In the genomic region with DNA sequence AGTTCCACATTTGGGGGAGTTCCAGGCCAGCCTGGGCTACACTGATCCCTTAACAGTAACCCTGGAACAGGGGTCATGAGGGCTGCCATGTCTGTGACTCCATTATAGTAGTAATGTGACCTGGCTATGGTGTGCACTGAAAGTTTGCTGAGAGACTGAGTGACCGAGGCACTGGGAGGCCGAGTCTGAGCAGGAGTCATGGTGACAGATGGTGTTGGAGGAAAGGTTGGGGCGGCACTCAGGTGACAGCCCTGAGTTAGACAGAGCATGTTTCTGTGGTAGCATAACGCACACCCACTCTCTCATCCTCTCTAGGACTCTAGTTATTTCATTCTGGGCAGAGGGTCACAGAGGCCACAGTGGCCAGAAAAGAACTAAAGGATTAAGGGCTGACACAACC, we compare ENCODE assay signal across 28 mouse cellular contexts. TPM values are rescaled to one million over a fixed set of nuclear protein-coding genes. Genes with fewer than 3 reads are reported as not detected.
A peak's percentile ranks its signal among the peaks of the same experiment; 100 is the strongest.
DNase-seq lines count a peak whose midpoint lies in the region; ATAC-seq and TF ChIP-seq lines count a peak whose summit lies in the region.
"Had no signal": no experiment of that assay in that cellular context is flagged by ENCODE, and none has a peak within 500 bp of the region (broad histone marks: within the 10 kb centered on the region; RNA-seq: fewer than 3 reads in every experiment).

No protein-coding gene starts in this region.

- H3K4me2 ChIP-seq in midbrain, embryonic 15.5 days, result no peak overlapping the region
- H3K4me2 ChIP-seq: embryonic facial prominence, embryonic 13.5 days; forebrain, embryonic 12.5 days; forebrain, embryonic 15.5 days; heart, embryonic 11.5 days; hindbrain, embryonic 14.5 days had no signal

- no peaks in the 10 kb centered on the region for H3K27me3 ChIP-seq in midbrain, embryonic 10.5 days (ENCODE audit: low read depth, poor library complexity, severe bottlenecking)
- no peaks in the 10 kb centered on the region for H3K27me3 ChIP-seq in midbrain, embryonic 15.5 days (replicated peaks)
- H3K27me3 ChIP-seq: forebrain, embryonic 12.5 days; forebrain, embryonic 15.5 days; Patski had no signal

- H3K9ac ChIP-seq in midbrain, embryonic 15.5 days, result no peak overlapping the region
- H3K9ac ChIP-seq: embryonic facial prominence, embryonic 13.5 days; forebrain, embryonic 12.5 days; forebrain, embryonic 15.5 days; hindbrain, embryonic 14.5 days had no signal

- H3K36me3 ChIP-seq in midbrain, embryonic 10.5 days, result no peaks in the 10 kb centered on the region
- no peaks in the 10 kb centered on the region for H3K36me3 ChIP-seq in midbrain, embryonic 15.5 days (replicated peaks)
- H3K36me3 ChIP-seq: embryonic facial prominence, embryonic 10.5 days; embryonic facial prominence, embryonic 13.5 days; forebrain, embryonic 12.5 days; forebrain, embryonic 15.5 days; G1E had no signal

- WGBS in midbrain, embryonic 10.5 days, result 81% methylated on average over 4 of the region's 4 CpGs
- WGBS in midbrain, embryonic 15.5 days, result 77% methylated on average over 4 of the region's 4 CpGs

- H3K4me1 ChIP-seq in midbrain, embryonic 10.5 days, result peaks cover 70% of the 10 kb centered on the region
- peaks cover 28% of the 10 kb centered on the region for H3K4me1 ChIP-seq in midbrain, embryonic 15.5 days

- no peak overlapping the region for H3K4me3 ChIP-seq in midbrain, embryonic 10.5 days
- no peak overlapping the region for H3K4me3 ChIP-seq in midbrain, embryonic 15.5 days
- H3K4me3 ChIP-seq in layer of hippocampus, adult 2 months, result no peak overlapping the region
- H3K4me3 ChIP-seq: embryonic facial prominence, embryonic 10.5 days; embryonic facial prominence, embryonic 13.5 days; erythroblast, embryonic 14.5 days; forebrain, embryonic 12.5 days; forebrain, embryonic 15.5 days; heart, adult 2 months had no signal

- no peak; the same call in 1 of the 2 replicates for ATAC-seq in cerebellum, adult (ENCODE audit: insufficient number of reproducible peaks, low FRiP score, low TSS enrichment)
- no peak for ATAC-seq in midbrain, embryonic 15.5 days (replicated peaks)
- ATAC-seq: forebrain, embryonic 15.5 days; hindbrain, postnatal 0 days; inflammation-experienced regulatory T-cells, adult 6 months; intestine, embryonic 16.5 days; Patski had no signal

- peak overlapping the region; percentile 39; the same call in 1 of the 2 replicates for H3K27ac ChIP-seq in midbrain, embryonic 10.5 days (replicated peaks)
- no peak overlapping the region for H3K27ac ChIP-seq in midbrain, embryonic 15.5 days
- H3K27ac ChIP-seq in layer of hippocampus, adult 2 months, result no peak overlapping the region
- H3K27ac ChIP-seq: embryonic facial prominence, embryonic 13.5 days; forebrain, embryonic 12.5 days; forebrain, embryonic 15.5 days; heart, adult 2 months; hindbrain, embryonic 14.5 days; hindbrain, postnatal 0 days had no signal

- no peaks in the 10 kb centered on the region for H3K9me3 ChIP-seq in midbrain, embryonic 10.5 days (replicated peaks)
- H3K9me3 ChIP-seq in midbrain, embryonic 15.5 days, result no peaks in the 10 kb centered on the region
- H3K9me3 ChIP-seq: embryonic facial prominence, embryonic 10.5 days; embryonic facial prominence, embryonic 13.5 days; forebrain, embryonic 12.5 days; forebrain, embryonic 15.5 days had no signal

- DNase-seq in cerebellum, adult 18-20 months, result peak; percentile 61 to 78
- no peak for DNase-seq in cerebellum, adult 9-10 months
- DNase-seq in cerebellum, postnatal 36 days, result peak; percentile 50 to 59
- no peak for DNase-seq in midbrain, embryonic 10.5 days (ENCODE audit: low spot score)
- DNase-seq in layer of hippocampus, adult 2 months (ENCODE audit: low spot score in 2 of 2), result no peak
- DNase-seq: adrenal gland, postnatal 10 days; adrenal gland, postnatal 36 days; B cell, adult 2 months; cerebellum, postnatal 14 days; embryo, embryonic 11 days; gastrocnemius, postnatal 25 days; heart, adult 2 months; kidney, adult 18-20 months had no signal

- TF ChIP-seq CTCF in layer of hippocampus, adult 2 months (conservative IDR thresholded peaks at IDR 0.05), result no peak

RNA-seq across cellular contexts. Expression of a gene that starts 19.0 kb away (rescaled TPM):
- polyA plus RNA-seq in midbrain, embryonic 10.5 days (2016; fragmentation: Nextera tagmentation; extraction: Ambion mirVana), result 9.2 and 11.8 TPM in 2 replicates
- polyA plus RNA-seq in midbrain, embryonic 15.5 days (2015; fragmentation: Nextera tagmentation; extraction: Ambion mirVana), result 16.0 TPM in 2 replicates
- total RNA-seq in layer of hippocampus, adult 2 months (2021), result 10 to 100 TPM; 85.0 to 89.1 TPM
- total RNA-seq: hematopoietic stem cell, adult 5-6 weeks had no signal
- polyA plus RNA-seq: erythroblast, embryonic 14.5 days; G1E had no signal

Comparison
In these comparisons a context has a peak if more than half of its experiments do, and no peak if none do; other contexts are left out.
1. DNase-seq: peak in cerebellum, adult 18-20 months (2 of 2) and cerebellum, postnatal 36 days (2 of 2); none in cerebellum, adult 9-10 months (single experiment), midbrain, embryonic 10.5 days (single experiment) and layer of hippocampus, adult 2 months (0 of 2).